Mouse (Mus musculus) midbrain, embryonic 12.5 days (tissue): Measurements from ENCODE around the gene Cryzl2. TPM values are rescaled to one million over a fixed set of nuclear protein-coding genes. Genes with fewer than 3 reads are reported as not detected.

ENCODE experiments used
- ATAC-seq: fragments of 200-750 bp; cut with Nextera tagmentation; 2 replicates; pipeline ENCODE4 v1.8.0; 2017; ENCODE audit warnings: low read depth, moderate TSS enrichment, moderate library complexity; ENCODE audit not compliant: low FRiP score
- H3K27ac ChIP-seq: fragments of 300-500 bp; sonication (generic); replicated peaks from 2 replicates; pipeline ENCODE4 v1.5.1; 2016; ENCODE audit warnings: mild to moderate bottlenecking
- H3K27me3 ChIP-seq: fragments of 300-500 bp; sonication (generic); 2 replicates; pipeline ENCODE4 v1.6.1; 2016; ENCODE audit warnings: mild to moderate bottlenecking
- H3K36me3 ChIP-seq: fragments of 300-500 bp; sonication (generic); 2 replicates; pipeline ENCODE4 v1.6.1; 2016
- H3K4me1 ChIP-seq: fragments of 300-500 bp; sonication (generic); 2 replicates; pipeline ENCODE4 v1.6.1; 2016
- H3K4me2 ChIP-seq: fragments of 300-500 bp; sonication (generic); replicated peaks from 2 replicates; pipeline ENCODE4 v1.6.1; 2016; ENCODE audit warnings: mild to moderate bottlenecking, moderate library complexity
- H3K4me3 ChIP-seq: fragments of 300-500 bp; sonication (generic); 2 replicates; pipeline ENCODE4 v1.5.1; 2016; ENCODE audit warnings: mild to moderate bottlenecking
- H3K9ac ChIP-seq: fragments of 300-500 bp; sonication (generic); replicated peaks from 2 replicates; pipeline ENCODE4 v1.6.1; 2016; ENCODE audit warnings: mild to moderate bottlenecking, moderate library complexity
- H3K9me3 ChIP-seq: fragments of 300-500 bp; sonication (generic); 2 replicates; pipeline ENCODE4 v1.6.1; 2016; ENCODE audit warnings: mild to moderate bottlenecking
- WGBS: fragments of 180-500 bp; shearing (Covaris S2); methylation state at CpG from one replicate; pipeline ENCODE4 v1.1.7; 2016; 5-methylcytosine and 5-hydroxymethylcytosine counted together
- polyA plus RNA-seq: library from polyadenylated mRNA; unstranded; fragments of >200 nt; fragmentation: Nextera tagmentation; extraction: Ambion mirVana; gene quantifications from 2 replicates; pipeline ENCODE4 v1.2.1, GENCODE M21; 2016

The Cryzl2 gene
- polyA plus RNA-seq, 1 experiment from 2014 or later, result 7.5 TPM

DNA sequence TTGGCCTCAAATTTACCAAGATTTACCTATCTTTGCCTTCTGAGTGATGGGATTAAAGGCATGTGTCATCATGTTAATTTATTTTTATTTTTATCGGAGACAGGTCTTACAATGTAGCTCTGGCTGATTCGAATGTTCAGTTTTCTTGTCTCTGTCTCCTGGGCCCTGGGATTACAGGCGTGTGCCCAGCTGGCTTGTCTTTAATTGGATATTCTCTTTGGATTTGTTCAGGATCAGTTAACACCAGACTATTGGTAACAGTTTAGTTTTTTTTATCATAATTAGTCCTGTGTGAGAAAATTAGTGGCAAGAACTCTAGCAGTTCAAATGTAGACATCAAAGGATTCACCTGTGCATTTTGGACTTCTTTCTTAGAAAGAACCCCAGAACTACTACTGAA, 588 bp upstream of the Cryzl2 start:
- Histone ChIP-seq H3K9me3 (no peaks in the 10 kb centered on the region), H3K27ac (no peak overlapping the region; the same call in 1 of the 2 replicates), H3K36me3 (no peaks in the 10 kb centered on the region), H3K4me1 (peaks cover 28% of the 10 kb centered on the region), H3K9ac (no peak overlapping the region), H3K27me3 (peaks cover 6% of the 10 kb centered on the region; the same call in 1 of the 2 replicates), H3K4me2 (peak overlapping the region; percentile 58), H3K4me3 (no peak overlapping the region)
- WGBS, result 49% methylated on average over 3 of the region's 3 CpGs
- no peak for ATAC-seq

DNA sequence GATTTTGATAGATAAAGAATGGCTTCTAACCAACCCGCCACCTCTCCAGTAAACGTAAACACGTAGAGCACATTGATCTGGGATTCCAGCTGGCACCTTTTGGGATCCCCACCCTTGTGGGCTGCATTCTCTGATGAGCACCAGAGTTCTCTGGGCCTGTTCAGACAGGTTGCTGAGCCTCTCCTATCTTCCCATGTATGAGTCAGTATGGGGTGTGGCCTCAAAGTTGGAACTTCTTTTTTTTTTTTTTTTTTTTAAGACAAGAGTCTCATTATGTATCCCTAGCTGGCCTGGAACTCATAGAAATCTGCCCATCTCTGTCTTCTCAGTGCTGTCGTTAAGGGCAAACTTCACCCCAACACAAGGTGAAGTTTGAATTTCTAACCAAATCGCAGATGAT, 1.5 kb downstream of the Cryzl2 start:
- no peak overlapping the region for H3K4me3 ChIP-seq
- peaks cover 18% of the 10 kb centered on the region for H3K4me1 ChIP-seq
- 94% methylated on average over 5 of the region's 5 CpGs for WGBS
- H3K27me3 ChIP-seq, result peaks cover 6% of the 10 kb centered on the region; the same call in 1 of the 2 replicates
- H3K27ac ChIP-seq, result no peak overlapping the region
- H3K36me3 ChIP-seq, result no peaks in the 10 kb centered on the region
- H3K4me2 ChIP-seq, result no peak overlapping the region
- no peak for ATAC-seq
- no peaks in the 10 kb centered on the region for H3K9me3 ChIP-seq
- H3K9ac ChIP-seq, result no peak overlapping the region

DNA sequence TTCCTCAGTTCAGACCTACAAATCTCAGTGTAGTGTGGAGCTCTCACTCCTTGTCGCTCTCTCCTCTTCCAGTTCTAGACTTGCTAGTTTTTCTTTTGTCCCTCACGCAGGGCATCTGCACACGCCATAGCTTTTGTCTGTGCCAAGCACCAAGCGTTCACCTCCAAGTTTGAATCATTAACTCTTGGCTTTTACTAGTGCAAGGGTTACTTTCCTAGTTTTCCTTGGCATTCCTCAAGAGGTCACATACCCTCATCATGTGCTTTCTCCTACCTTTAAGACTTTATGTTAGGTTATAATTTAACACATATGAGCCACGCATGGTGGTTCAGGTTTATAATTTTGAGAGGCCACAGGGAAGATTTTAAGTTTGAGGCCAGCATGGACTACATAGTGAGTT, 2.9 kb downstream of the Cryzl2 start:
- 93% methylated on average over 5 of the region's 5 CpGs for whole genome bisulfite sequencing
- no peaks in the 10 kb centered on the region for H3K36me3 ChIP-seq
- peaks cover 5% of the 10 kb centered on the region; the same call in 1 of the 2 replicates for H3K27me3 ChIP-seq
- H3K9me3 ChIP-seq, result no peaks in the 10 kb centered on the region
- no peak overlapping the region for H3K4me2 ChIP-seq
- H3K4me1 ChIP-seq, result peaks cover 18% of the 10 kb centered on the region
- no peak overlapping the region for H3K4me3 ChIP-seq
- no peak overlapping the region for H3K9ac ChIP-seq
- H3K27ac ChIP-seq, result no peak overlapping the region
- no peak for ATAC-seq

DNA sequence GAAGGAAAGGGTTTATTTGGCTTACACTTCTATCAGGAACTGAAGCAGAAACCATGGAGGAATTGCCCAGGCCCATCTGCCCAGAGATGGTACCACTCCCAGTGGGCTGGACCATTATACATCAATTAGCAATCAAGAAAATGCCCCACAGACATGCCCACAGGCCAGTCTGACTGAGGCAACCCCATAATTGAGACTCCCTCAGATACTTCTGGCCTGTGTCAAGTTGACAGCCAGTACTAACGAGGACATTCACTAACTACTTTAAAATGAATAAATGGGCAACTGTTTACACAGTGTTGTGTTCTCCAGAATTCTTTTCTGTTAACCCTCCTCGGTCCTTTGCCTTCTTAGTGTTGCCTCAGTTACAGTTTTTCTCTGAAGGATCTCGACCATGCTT, 4.0 kb downstream of the Cryzl2 start:
- Histone ChIP-seq H3K9ac (no peak overlapping the region), H3K4me3 (no peak overlapping the region), H3K4me2 (no peak overlapping the region), H3K4me1 (peaks cover 18% of the 10 kb centered on the region), H3K36me3 (no peaks in the 10 kb centered on the region), H3K9me3 (no peaks in the 10 kb centered on the region), H3K27ac (no peak overlapping the region), H3K27me3 (no peaks in the 10 kb centered on the region)
- ATAC-seq, result no peak
- 77% methylated on average over 3 of the region's 3 CpGs for WGBS

DNA sequence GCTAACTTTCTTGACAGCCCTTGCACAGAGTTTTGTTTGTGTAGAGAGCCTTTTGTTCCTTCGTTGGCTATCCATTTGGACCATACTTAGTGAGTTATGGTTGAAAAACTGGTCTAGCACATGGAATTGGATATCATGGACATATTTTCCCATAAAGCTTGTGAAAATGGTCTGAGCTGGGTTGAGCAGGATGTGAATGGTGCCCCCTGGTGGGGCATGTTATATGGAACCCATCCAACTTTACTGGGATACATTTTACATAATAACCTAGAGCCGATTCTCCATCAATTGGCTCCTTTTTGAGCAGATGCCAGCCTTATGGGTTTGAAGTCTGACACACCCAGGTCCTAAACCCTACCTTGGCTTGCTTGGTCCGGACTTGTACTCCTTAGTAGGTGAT, 6.8 kb downstream of the Cryzl2 start:
- H3K9me3 ChIP-seq, result no peaks in the 10 kb centered on the region
- no peaks in the 10 kb centered on the region for H3K36me3 ChIP-seq
- H3K9ac ChIP-seq, result no peak overlapping the region
- H3K4me1 ChIP-seq, result no peaks in the 10 kb centered on the region
- no peak for ATAC-seq
- H3K4me3 ChIP-seq, result no peak overlapping the region
- H3K27me3 ChIP-seq, result no peaks in the 10 kb centered on the region
- no peak overlapping the region for H3K4me2 ChIP-seq
- H3K27ac ChIP-seq, result no peak overlapping the region
- WGBS, result 79% methylated on average over 3 of the region's 3 CpGs

DNA sequence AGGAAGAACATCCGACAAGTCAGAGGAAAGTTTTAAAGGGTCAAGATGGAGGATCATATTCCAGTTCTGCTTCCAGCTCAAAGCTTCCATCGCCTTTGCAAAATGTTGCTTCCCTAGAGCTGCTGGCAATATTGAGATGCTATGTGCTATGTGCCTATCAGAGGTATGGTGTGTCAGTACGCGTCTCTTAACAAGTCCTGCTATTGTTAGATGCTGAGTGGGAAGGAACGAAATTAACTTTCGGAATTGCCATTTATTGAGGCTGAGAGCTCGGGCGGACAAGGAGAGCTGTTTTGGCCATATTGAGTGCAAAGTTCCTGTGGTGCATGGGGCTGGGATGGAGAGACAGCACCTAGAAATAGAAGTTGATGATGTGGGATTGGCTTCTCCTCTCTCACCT, 9.5 kb downstream of the Cryzl2 start:
- no peak for ATAC-seq
- no peaks in the 10 kb centered on the region for H3K36me3 ChIP-seq
- no peak overlapping the region for H3K9ac ChIP-seq
- no peaks in the 10 kb centered on the region for H3K4me1 ChIP-seq
- no peak overlapping the region for H3K4me2 ChIP-seq
- 97% methylated on average over 8 of the region's 8 CpGs for WGBS
- H3K27me3 ChIP-seq, result no peaks in the 10 kb centered on the region
- H3K4me3 ChIP-seq, result no peak overlapping the region
- H3K27ac ChIP-seq, result no peak overlapping the region
- no peaks in the 10 kb centered on the region for H3K9me3 ChIP-seq

DNA sequence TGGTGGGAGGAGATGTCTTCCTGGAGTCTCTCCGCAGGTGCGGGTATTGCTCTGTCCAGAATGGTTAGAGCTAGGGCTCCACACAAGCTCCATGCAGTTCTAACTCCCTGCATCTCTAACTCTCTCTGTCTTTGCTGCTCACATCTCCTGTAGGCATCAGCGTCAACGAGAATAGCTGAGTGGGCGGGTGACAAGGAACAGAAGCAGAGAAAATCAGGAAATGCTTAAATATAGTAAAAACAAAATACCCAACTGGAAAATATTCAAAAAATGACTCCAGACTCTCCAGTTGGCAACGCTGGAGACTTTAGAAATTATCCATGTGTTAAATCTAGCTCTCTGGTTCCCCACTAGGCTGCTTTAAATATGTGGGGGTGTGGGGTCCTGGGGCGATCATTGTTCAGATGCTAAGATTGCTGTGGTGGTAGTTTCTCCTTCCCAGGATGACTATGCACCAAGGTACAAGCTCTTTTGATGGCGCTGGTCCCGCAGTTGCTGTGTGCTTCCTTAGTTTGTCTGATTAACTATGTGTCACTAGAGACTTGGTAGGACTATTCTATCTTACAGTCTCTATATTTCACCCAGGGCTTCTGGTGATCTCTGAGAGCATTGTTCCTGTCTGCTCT, 12.5 kb downstream of the Cryzl2 start:
- Histone ChIP-seq H3K4me2 (no peak overlapping the region), H3K4me3 (no peak overlapping the region), H3K36me3 (no peaks in the 10 kb centered on the region), H3K27me3 (no peaks in the 10 kb centered on the region), H3K27ac (no peak overlapping the region), H3K9me3 (no peaks in the 10 kb centered on the region), H3K9ac (no peak overlapping the region), H3K4me1 (0 out of 2 replicates have a peak, but pooled peaks cover 2% of the 10 kb centered on the region)
- WGBS, result 94% methylated on average over 9 of the region's 9 CpGs
- no peak for ATAC-seq

DNA sequence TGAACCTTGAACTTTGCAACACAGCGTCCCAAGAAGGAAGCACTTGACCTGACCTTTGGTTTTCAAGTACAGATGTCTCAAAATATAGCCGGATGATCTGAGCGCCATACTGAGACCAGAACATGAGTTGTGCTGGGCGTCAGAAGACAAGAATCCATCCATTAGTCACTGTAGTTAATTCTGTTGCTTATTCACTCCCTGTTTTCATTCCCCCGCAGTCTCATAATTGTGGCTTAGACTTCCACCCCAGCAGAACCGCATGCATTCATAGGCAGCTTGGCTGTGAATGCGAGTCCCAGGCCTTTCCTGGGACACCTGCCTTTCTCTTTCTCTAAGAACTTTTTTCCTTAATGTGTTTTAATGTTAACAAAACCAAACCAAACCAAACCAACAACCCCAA, 14.3 kb downstream of the Cryzl2 start:
- no peak for ATAC-seq
- no peak overlapping the region for H3K9ac ChIP-seq
- no peak overlapping the region for H3K4me2 ChIP-seq
- no peaks in the 10 kb centered on the region for H3K27me3 ChIP-seq
- H3K27ac ChIP-seq, result no peak overlapping the region
- 0 out of 2 replicates have a peak, but pooled peaks cover 2% of the 10 kb centered on the region for H3K4me1 ChIP-seq
- no peaks in the 10 kb centered on the region for H3K36me3 ChIP-seq
- 91% methylated on average over 7 of the region's 7 CpGs for WGBS
- no peaks in the 10 kb centered on the region for H3K9me3 ChIP-seq
- H3K4me3 ChIP-seq, result no peak overlapping the region

DNA sequence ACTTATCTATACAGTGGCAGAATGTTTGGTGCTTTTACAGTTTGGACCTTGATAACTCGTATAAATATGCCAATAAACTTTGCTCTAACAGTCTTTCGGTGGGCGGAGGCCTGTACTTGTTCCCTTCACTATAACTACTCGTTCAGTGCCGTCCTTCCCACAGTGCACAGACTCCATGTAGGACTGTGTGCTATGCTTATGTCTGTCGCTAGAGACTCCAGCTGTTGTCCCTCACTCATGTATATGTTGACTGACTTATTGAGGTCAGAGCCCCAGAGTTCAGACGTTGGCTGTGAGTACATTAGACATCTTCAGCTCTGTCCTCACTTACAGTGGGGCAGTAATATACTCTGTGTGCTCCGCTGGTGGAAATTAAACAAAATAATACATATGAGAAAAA, 16.5 kb downstream of the Cryzl2 start:
- ATAC-seq, result no peak
- no peak overlapping the region for H3K4me3 ChIP-seq
- H3K27me3 ChIP-seq, result no peaks in the 10 kb centered on the region
- H3K36me3 ChIP-seq, result no peaks in the 10 kb centered on the region
- 89% methylated on average over 8 of the region's 8 CpGs for WGBS
- H3K4me2 ChIP-seq, result no peak overlapping the region
- H3K9ac ChIP-seq, result no peak overlapping the region
- 0 out of 2 replicates have a peak, but pooled peaks cover 2% of the 10 kb centered on the region for H3K4me1 ChIP-seq
- H3K9me3 ChIP-seq, result no peaks in the 10 kb centered on the region
- no peak overlapping the region for H3K27ac ChIP-seq

DNA sequence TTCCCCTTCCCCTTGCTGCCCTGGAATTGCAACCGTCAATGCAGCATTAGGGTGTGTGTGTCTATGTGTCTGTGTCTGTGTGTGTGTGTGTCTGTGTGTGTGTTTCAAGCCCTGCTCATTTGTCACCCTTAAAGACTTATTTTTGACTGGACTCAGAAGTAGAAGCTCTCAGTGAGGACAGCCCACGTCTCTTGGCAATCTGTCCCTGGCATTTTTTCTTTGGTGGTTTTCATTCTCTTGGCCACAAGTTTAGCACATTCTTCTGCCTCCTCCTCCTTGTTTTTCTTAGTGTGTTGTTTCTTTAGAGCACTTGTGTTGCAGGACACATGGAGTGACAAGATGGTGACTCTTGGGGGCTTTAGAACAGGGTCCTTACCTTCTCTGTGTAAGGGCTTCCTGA, 17.9 kb downstream of the Cryzl2 start:
- Histone ChIP-seq H3K4me3 (no peak overlapping the region), H3K4me2 (no peak overlapping the region), H3K27ac (no peak overlapping the region), H3K9ac (no peak overlapping the region), H3K36me3 (no peaks in the 10 kb centered on the region), H3K4me1 (0 out of 2 replicates have a peak, but pooled peaks cover 2% of the 10 kb centered on the region), H3K27me3 (no peaks in the 10 kb centered on the region), H3K9me3 (no peaks in the 10 kb centered on the region)
- no peak for ATAC-seq
- WGBS, result 94% methylated on average over 2 of the region's 2 CpGs

DNA sequence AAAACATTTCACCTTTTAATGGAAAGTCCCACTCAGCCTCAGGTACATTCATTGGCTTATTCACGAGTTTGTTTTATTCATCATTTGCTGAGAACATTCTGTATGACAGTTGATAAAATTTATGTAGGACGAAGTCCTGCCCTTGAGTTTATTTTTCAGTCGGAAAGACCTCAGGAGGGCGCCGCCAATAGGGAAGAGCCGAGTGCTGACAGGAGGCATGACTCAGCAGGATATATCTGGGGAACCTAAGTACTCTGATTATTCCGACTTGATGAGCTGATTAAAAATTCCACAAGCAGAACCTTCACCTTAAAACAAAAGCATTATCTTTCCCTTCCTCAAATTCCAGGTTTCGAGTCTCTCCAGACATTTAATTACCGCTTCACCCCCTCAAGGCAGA, 21.7 kb downstream of the Cryzl2 start:
- H3K4me1 ChIP-seq, result 0 out of 2 replicates have a peak, but pooled peaks cover 2% of the 10 kb centered on the region
- no peak overlapping the region for H3K4me3 ChIP-seq
- ATAC-seq, result no peak
- no peak overlapping the region for H3K4me2 ChIP-seq
- no peaks in the 10 kb centered on the region for H3K9me3 ChIP-seq
- H3K27ac ChIP-seq, result no peak overlapping the region
- whole genome bisulfite sequencing, result 31% methylated on average over 9 of the region's 9 CpGs
- no peaks in the 10 kb centered on the region for H3K36me3 ChIP-seq
- no peaks in the 10 kb centered on the region for H3K27me3 ChIP-seq
- no peak overlapping the region for H3K9ac ChIP-seq

DNA sequence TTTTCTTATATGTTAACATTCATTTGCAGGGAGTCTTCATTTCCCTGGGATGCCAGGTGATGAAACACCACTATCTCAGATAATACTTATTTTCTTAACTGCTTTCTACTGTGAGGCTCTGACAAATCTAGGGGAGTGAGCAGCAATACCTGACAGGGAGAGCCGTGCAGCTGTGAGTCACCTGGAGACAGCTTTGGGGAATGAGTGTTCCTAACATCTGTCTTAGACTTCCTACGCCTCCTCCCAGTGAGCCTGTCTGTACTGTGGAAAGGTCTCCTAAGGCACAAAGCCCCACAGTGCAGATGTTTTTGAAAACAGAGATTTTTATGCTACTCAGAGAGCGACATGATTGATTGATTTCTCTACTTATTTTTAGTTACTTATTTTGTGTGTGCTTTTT, 22.5 kb downstream of the Cryzl2 start:
- Histone ChIP-seq H3K4me3 (no peak overlapping the region), H3K4me2 (no peak overlapping the region), H3K36me3 (no peaks in the 10 kb centered on the region), H3K9ac (no peak overlapping the region), H3K27ac (no peak overlapping the region), H3K9me3 (no peaks in the 10 kb centered on the region), H3K27me3 (no peaks in the 10 kb centered on the region), H3K4me1 (no peaks in the 10 kb centered on the region)
- no peak for ATAC-seq
- WGBS, result 74% methylated on average over 3 of the region's 3 CpGs

DNA sequence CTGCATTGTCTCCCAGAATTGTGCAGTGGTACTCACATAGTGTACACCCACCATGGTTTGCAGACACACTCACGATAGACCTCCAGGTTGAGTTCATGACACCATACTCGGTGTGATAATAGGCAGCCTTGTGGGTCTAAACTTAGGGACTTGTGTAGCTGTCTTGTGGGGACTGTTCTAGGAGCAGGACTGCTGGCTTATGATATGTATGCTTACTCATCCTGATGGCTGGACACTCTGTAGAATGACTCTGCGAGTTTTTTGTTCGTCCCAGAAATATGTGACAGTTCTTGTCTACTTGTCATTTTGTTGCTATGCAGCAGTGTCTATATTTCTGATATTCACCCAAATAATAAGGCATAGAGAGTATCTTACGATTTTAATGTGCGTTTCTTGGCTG, 23.3 kb downstream of the Cryzl2 start:
- no peaks in the 10 kb centered on the region for H3K9me3 ChIP-seq
- H3K4me1 ChIP-seq, result no peaks in the 10 kb centered on the region
- H3K9ac ChIP-seq, result no peak overlapping the region
- H3K27me3 ChIP-seq, result no peaks in the 10 kb centered on the region
- no peak for ATAC-seq
- no peak overlapping the region for H3K27ac ChIP-seq
- H3K4me3 ChIP-seq, result no peak overlapping the region
- 94% methylated on average over 6 of the region's 6 CpGs for WGBS
- H3K4me2 ChIP-seq, result no peak overlapping the region
- H3K36me3 ChIP-seq, result no peaks in the 10 kb centered on the region
